Mouse (Mus musculus): ENCODE measurements around the gene Calcoco1.
"Not testable (repeated sequence)": the region's sequence is repeated elsewhere in the genome, so short reads cannot be mapped to it uniquely, and the experiment has no call there.

Gene Calcoco1

DNA sequence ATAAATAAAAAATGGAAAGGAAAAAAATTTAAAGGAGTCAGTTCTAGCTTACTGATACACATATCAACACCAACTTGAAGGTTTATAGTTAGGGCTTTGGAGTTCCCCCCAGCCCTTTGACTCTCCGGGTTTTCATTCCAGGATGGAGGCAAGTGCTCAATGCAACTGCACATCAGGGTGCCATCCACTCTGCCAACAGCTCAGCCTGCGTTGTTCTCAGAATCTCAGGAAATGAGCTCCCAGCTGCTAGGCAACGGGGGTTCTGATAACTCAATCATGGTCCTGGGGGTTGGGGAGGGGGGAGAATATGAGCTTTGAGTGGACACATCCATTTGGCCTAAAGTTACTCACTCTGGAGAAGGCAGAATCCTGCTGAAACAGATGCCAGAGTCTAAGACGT is 36.2 kb downstream of the Calcoco1 start:
- H3K36me3 ChIP-seq (ENCODE audit: control insufficient read depth, insufficient read depth, low read length, poor library complexity, severe bottlenecking), result no peaks in the 10 kb centered on the region
- DNase-seq (ENCODE audit: low read depth, low spot score), result no peak
- no peaks in the 10 kb centered on the region; the same call in 1 of the 2 replicates for H3K27me3 ChIP-seq (ENCODE audit: control insufficient read depth, insufficient read depth, low read length, poor library complexity, severe bottlenecking)

- DNase-seq (ENCODE audit: low read depth, low spot score), result peak; percentile 27
- no peaks in the 10 kb centered on the region; the same call in 1 of the 2 replicates for H3K27me3 ChIP-seq (ENCODE audit: control insufficient read depth, insufficient read depth, low read length, poor library complexity, severe bottlenecking)
- no peaks in the 10 kb centered on the region for H3K36me3 ChIP-seq (ENCODE audit: control insufficient read depth, insufficient read depth, low read length, poor library complexity, severe bottlenecking)
These were observed 38.3 kb downstream of the Calcoco1 start for GRCm38 (mm10) chr15:102683670-102684069.

DNA sequence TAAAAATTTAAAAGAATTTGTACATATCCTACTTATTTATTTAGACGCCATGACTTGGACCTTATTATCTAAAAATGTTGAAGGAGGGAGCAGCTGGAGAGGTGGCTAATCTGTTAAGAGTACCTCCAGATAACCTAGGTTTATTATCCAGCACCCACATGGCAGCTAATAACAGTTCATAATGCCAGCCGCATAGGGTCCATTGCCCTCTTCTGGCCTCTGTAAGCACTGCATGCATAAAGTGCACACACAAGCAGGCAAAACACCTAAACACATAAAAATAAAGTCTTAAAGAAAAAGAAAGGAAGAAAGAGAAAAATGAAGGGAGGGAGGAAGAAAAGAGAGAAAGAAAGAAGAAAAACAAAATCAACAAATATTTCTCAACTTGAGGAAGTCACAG is 45.6 kb downstream of the Calcoco1 start:
- DNase-seq (ENCODE audit: low read depth, low spot score), result peak; percentile 29
- no peaks in the 10 kb centered on the region for H3K36me3 ChIP-seq (ENCODE audit: control insufficient read depth, insufficient read depth, low read length, poor library complexity, severe bottlenecking)
- H3K27me3 ChIP-seq (ENCODE audit: control insufficient read depth, insufficient read depth, low read length, poor library complexity, severe bottlenecking), result peaks cover 5% of the 10 kb centered on the region

- peaks cover 5% of the 10 kb centered on the region for H3K27me3 ChIP-seq (ENCODE audit: control insufficient read depth, insufficient read depth, low read length, poor library complexity, severe bottlenecking)
- H3K36me3 ChIP-seq (ENCODE audit: control insufficient read depth, insufficient read depth, low read length, poor library complexity, severe bottlenecking), result no peaks in the 10 kb centered on the region
- no peak for DNase-seq (ENCODE audit: low read depth, low spot score)
These were observed 48.4 kb downstream of the Calcoco1 start for GRCm38 (mm10) chr15:102673548-102673947.

DNA sequence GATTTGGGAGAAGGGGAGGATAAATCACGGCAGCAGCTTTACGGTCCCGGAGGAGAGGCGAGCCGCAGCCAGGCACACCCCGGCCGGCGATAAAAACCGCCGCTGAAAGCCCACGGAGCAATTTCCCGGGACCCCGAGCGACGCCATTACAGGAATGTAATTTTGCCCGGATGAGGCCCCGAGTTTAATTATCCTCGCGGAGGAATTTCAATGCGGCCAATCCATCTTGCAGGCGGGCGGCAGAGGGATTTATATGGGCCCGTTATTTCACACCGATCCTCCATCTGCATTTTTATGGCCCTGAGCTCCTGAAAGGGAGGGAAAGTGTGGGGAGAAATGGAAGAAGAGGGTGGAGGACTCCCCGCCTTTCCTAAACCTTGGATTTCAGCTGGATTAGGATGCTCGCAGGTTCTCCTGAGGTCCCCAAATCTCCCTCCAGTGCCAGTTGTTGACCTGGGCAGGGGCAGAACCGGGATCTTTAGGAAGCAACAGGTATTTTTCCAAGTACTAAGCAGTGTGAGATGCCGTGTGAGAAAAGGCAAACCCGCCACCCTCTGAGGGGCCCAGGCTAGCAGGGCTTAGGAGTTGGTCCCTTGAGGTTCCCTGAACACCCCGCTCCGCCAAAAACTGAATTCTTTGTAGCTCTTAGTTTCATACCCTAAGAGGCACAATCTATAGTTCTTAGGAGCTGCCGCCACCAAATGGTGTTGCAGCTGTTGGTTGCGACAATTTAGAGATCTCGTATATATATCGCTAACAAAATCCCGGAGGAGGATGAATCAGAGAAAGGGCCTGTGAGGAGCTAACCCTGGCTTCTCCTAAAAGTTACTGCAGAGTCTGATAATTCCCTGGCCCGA is 49.5 kb downstream of the Calcoco1 start, which contains the start of gene Atp5g2:
Gene Atp5g2 (minus strand): TSS at position 138 of the 857 bp plus-strand sequence.
- peaks cover 5% of the 10 kb centered on the region for H3K27me3 ChIP-seq (ENCODE audit: control insufficient read depth, insufficient read depth, low read length, poor library complexity, severe bottlenecking)
- peak; percentile 11 for DNase-seq (ENCODE audit: low read depth, low spot score)

DNA sequence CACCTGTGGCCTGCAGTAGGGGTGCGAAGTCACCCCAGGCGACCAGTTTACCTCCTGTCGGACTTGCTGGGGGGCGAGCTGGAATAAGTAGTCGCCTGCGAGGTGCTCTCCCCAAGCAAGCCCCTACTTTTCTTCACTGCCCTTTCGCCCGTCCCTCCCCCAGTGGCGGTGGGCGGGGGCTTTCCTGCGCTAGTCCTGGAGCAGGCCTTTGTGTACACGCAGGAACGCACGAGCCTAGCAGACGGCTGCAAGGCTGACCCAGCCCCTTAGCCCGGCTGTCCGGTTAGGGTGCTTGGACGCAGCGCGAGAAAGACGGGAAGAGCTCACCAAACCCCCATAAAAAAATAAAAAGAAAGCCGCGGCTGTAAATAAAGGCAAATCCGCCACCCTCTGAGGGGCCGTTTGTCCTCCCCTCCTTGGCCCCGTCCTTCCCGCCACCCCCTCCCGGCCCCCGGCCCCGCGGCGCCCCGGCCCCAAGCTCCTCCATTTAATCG is 50.2 kb downstream of the Calcoco1 start:
- peaks cover 5% of the 10 kb centered on the region for H3K27me3 ChIP-seq (ENCODE audit: control insufficient read depth, insufficient read depth, low read length, poor library complexity, severe bottlenecking)
- DNase-seq (ENCODE audit: low read depth, low spot score), result peak; percentile 52

More for the DNA sequence above, 49.5 kb downstream of the Calcoco1 start, which contains the start of gene Atp5g2:
- no peaks in the 10 kb centered on the region for H3K36me3 ChIP-seq (ENCODE audit: control insufficient read depth, insufficient read depth, low read length, poor library complexity, severe bottlenecking)

DNA sequence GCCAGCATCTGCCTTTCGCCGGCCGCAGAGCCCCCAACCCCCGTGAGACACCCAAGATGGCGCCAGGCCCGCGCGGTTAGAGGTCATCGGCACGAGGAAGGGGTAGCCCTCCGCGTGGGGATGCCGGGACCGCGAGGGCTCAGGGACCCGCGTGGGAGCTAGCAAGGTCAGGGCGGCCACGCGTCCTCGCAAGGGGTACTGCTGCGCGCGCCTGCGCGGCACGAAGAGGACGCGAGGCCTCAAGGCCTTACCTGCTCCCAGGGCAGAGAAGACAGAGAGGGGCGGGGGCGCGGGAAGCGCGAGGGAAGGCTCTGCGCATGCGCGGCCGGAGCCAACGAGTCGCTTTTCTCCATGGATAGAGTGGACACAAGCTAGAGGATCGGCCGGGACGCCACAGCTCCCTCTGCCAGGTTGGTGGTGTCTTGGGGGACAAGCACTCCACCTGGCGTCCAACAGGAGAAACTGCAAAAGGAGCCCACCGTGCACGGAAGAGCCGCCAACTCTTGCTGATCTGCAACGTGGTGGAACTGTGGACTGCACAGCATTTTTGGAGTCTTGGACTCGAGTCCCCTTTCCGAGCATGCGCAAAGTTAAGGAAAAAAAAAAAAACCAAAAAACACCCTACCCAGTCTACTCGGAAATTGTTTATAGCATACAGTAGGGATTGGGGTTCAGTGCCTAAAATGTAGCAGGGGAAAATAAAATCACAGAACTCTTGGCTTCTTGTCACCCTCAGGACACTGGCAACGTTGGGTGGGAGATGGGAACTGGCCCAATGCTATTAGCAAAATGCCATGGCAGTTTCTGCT is 51.0 kb downstream of the Calcoco1 start:
- H3K36me3 ChIP-seq (ENCODE audit: control insufficient read depth, insufficient read depth, low read length, poor library complexity, severe bottlenecking), result no peaks in the 10 kb centered on the region
- peaks cover 5% of the 10 kb centered on the region for H3K27me3 ChIP-seq (ENCODE audit: control insufficient read depth, insufficient read depth, low read length, poor library complexity, severe bottlenecking)
- DNase-seq (ENCODE audit: low read depth, low spot score), result peak; percentile 98

More for the DNA sequence above, 50.2 kb downstream of the Calcoco1 start:
- H3K36me3 ChIP-seq (ENCODE audit: control insufficient read depth, insufficient read depth, low read length, poor library complexity, severe bottlenecking), result no peaks in the 10 kb centered on the region

DNA sequence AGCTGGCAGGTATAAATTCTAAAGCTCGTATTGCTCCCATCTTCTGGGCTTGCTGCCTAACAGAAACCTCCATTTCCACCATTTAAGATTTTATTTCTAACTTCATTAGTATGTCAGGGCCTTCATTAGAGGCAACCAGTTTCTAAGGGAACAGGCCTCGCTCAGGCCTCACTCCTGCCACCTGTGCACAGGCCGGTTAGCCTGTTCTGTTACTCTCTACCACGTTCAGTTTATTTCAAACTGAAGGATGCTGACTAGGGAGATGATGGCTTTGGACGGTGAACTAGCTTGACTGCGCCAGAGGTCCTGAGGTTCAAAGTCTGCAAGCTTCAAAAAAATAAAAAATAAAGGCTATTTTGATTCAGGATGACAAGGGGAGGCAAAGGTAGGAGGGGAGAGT is 51.7 kb downstream of the Calcoco1 start:
- H3K27me3 ChIP-seq (ENCODE audit: control insufficient read depth, insufficient read depth, low read length, poor library complexity, severe bottlenecking), result peaks cover 5% of the 10 kb centered on the region
- H3K36me3 ChIP-seq (ENCODE audit: control insufficient read depth, insufficient read depth, low read length, poor library complexity, severe bottlenecking), result no peaks in the 10 kb centered on the region
- DNase-seq (ENCODE audit: low read depth, low spot score), result no peak

GRCm38 (mm10) chr15:102669571-102669970 is 52.4 kb downstream of the Calcoco1 start:
- DNase-seq (ENCODE audit: low read depth, low spot score), result no peak
- peaks cover under 1% of the 10 kb centered on the region; the same call in 1 of the 2 replicates for H3K36me3 ChIP-seq (ENCODE audit: control insufficient read depth, insufficient read depth, low read length, poor library complexity, severe bottlenecking)
- H3K27me3 ChIP-seq (ENCODE audit: control insufficient read depth, insufficient read depth, low read length, poor library complexity, severe bottlenecking), result peaks cover 5% of the 10 kb centered on the region

GRCm38 (mm10) chr15:102665494-102665893 is 56.5 kb downstream of the Calcoco1 start:
- H3K36me3 ChIP-seq (ENCODE audit: control insufficient read depth, insufficient read depth, low read length, poor library complexity, severe bottlenecking), result peaks cover 17% of the 10 kb centered on the region; the same call in 1 of the 2 replicates
- peak; percentile 80 for DNase-seq (ENCODE audit: low read depth, low spot score)
- no peaks in the 10 kb centered on the region for H3K27me3 ChIP-seq (ENCODE audit: control insufficient read depth, insufficient read depth, low read length, poor library complexity, severe bottlenecking)

DNA sequence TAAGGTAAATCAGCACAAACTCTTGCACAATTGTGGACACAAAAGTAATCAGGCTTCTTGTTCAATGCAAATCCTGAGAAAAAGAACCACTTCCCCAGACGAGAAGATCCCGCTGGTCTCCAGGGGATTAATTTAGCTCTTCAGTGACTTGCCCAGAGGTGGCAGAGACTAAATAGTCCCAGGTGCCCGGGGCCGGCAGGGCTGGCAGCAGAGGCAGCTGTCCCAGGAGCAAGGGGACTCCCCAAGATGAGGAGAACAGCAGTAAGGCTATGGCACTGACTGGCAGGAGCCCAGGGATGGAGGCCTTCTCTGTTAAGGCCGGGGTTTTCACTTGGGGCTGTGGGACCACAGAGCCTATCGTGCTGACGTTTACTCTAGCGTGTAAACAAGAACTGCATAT is 58.2 kb downstream of the Calcoco1 start:
- DNase-seq (ENCODE audit: low read depth, low spot score), result no peak
- Histone ChIP-seq H3K27me3 (ENCODE audit: control insufficient read depth, insufficient read depth, low read length, poor library complexity, severe bottlenecking) (no peaks in the 10 kb centered on the region), H3K36me3 (ENCODE audit: control insufficient read depth, insufficient read depth, low read length, poor library complexity, severe bottlenecking) (peaks cover 17% of the 10 kb centered on the region; the same call in 1 of the 2 replicates)

GRCm38 (mm10) chr15:102662601-102663000 is 59.4 kb downstream of the Calcoco1 start:
- H3K27me3 ChIP-seq (ENCODE audit: control insufficient read depth, insufficient read depth, low read length, poor library complexity, severe bottlenecking); DNase-seq (ENCODE audit: low read depth, low spot score): not testable (repeated sequence)
- peaks cover 17% of the 10 kb centered on the region; the same call in 1 of the 2 replicates for H3K36me3 ChIP-seq (ENCODE audit: control insufficient read depth, insufficient read depth, low read length, poor library complexity, severe bottlenecking)

DNA sequence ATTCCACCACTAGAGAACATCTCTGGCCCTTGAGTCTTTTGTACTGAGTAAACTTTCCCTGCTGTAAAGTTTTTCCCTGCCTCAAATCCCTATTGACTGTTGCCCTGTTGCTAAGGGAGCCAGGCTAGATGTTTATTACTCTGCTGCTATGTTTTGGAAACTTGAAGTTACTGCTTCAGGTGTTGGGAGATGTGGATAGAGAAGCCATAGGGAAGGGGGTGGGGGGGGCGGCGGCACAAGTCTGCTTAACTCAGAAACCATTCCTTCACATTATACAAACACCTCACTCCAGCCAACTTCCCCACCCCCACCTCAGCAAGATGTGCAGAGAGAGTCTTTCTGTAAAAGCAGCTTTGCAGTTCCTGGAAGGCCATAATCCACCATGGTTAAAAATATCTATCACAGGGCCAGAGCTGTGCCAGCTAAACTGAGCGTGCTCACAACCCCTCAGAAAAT is 64.0 kb downstream of the Calcoco1 start:
- DNase-seq (ENCODE audit: low read depth, low spot score), result no peak
- Histone ChIP-seq H3K27me3 (ENCODE audit: control insufficient read depth, insufficient read depth, low read length, poor library complexity, severe bottlenecking) (no peaks in the 10 kb centered on the region), H3K36me3 (ENCODE audit: control insufficient read depth, insufficient read depth, low read length, poor library complexity, severe bottlenecking) (peaks cover 6% of the 10 kb centered on the region; the same call in 1 of the 2 replicates)

Data from splenic B cell, adult 2 months (primary cell).